Mouse (Mus musculus): ENCODE measurements around the gene Disp2. TPM values are rescaled to one million over a fixed set of nuclear protein-coding genes. Genes with fewer than 3 reads are reported as not detected.

Disp2 gene
- polyA plus RNA-seq, 1 experiment from 2014 or later: 13.6 TPM

DNA sequence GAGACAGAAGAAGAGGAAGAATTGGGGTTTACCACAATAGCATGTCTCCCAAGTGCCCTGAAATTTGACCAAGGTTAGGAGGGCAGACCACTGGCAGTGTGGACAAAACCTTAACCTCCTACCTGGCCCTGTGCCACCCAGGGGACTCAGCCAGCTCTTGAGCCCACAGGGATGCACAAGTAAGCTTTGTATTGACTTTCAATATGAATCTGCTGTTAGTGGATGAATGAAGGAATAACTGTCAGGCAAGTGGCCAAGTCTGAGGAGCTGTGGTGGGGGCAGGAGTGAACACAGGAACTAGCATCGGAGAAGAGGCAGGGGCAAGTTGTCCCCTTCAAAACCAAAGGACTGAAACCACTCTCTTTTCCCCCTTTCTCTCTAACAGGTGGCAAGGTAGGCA lies 4.1 kb upstream of the Disp2 start:
- H3K9me3 ChIP-seq (replicated peaks): no peaks in the 10 kb centered on the region
- no peaks in the 10 kb centered on the region for H3K36me3 ChIP-seq (ENCODE audit: poor library complexity, severe bottlenecking)
- peaks cover 24% of the 10 kb centered on the region for H3K4me1 ChIP-seq
- H3K27me3 ChIP-seq: 0 out of 2 replicates have a peak, but pooled peaks cover 4% of the 10 kb centered on the region
- H3K9ac ChIP-seq: no peak overlapping the region
- WGBS: 53% methylated on average over 1 of the region's 1 CpGs
- peak overlapping the region; percentile 7 for H3K27ac ChIP-seq
- no peak for ATAC-seq
- H3K4me2 ChIP-seq: no peak overlapping the region
- H3K4me3 ChIP-seq: no peak overlapping the region

DNA sequence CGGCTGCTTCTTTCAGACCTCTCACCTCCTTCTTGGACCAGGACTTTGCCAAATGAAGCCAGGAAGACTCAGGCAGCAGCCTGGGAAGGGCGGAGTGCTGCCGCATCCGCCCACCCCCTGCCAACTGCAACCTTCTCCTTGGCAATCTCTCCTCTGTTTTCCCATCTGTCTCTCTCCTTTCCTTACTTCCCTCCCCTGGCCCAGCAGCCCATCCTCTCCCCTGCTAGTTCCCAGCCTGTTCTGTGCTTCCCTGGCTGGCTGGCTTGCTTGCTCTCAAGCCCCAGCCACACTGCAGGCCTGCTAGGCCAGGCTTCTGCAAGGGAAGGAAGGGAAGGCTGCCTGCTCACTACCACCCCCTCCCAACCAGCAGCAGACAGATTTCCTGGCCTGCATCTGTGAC lies 3.7 kb upstream of the Disp2 start:
- no peaks in the 10 kb centered on the region for H3K36me3 ChIP-seq (ENCODE audit: poor library complexity, severe bottlenecking)
- H3K4me3 ChIP-seq: no peak overlapping the region
- 0 out of 2 replicates have a peak, but pooled peaks cover 5% of the 10 kb centered on the region for H3K27me3 ChIP-seq
- peaks cover 29% of the 10 kb centered on the region for H3K4me1 ChIP-seq
- peak overlapping the region; percentile 30; the same call in 1 of the 2 replicates for H3K9ac ChIP-seq
- ATAC-seq: peak; percentile 46; the same call in 1 of the 2 replicates
- H3K9me3 ChIP-seq (replicated peaks): no peaks in the 10 kb centered on the region
- H3K4me2 ChIP-seq: no peak overlapping the region
- peak overlapping the region; percentile 76 for H3K27ac ChIP-seq
- 67% methylated on average over 3 of the region's 4 CpGs for WGBS

DNA sequence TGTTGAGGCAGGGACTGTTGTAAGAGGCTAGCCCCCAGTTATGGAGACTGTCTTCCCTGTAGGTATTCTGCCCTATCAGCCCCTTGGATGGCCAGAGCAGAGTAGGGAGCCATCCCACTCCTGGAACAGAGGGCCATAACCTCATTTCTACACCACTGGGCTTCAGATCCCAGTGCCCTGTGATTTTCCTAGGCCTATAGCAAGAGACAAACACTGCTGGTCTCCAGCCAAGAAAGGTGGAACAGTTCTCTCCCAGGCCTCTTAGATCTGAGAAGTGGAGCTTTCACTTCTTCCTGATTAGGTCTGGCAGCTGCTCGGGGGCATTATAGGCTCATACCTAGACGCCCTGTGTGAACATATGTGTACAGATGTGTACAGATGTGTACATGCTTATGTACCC lies 3.2 kb upstream of the Disp2 start:
- WGBS: 74% methylated on average over 2 of the region's 2 CpGs
- Histone ChIP-seq H3K4me1 (peaks cover 31% of the 10 kb centered on the region), H3K27me3 (0 out of 2 replicates have a peak, but pooled peaks cover 8% of the 10 kb centered on the region), H3K9me3 (replicated peaks) (no peaks in the 10 kb centered on the region), H3K4me2 (no peak overlapping the region), H3K4me3 (no peak overlapping the region), H3K36me3 (ENCODE audit: poor library complexity, severe bottlenecking) (no peaks in the 10 kb centered on the region), H3K27ac (peak overlapping the region; percentile 76), H3K9ac (peak overlapping the region; percentile 30; the same call in 1 of the 2 replicates)
- 0 out of 2 replicates have a peak, but pooled peaks have one; percentile 4 for ATAC-seq

DNA sequence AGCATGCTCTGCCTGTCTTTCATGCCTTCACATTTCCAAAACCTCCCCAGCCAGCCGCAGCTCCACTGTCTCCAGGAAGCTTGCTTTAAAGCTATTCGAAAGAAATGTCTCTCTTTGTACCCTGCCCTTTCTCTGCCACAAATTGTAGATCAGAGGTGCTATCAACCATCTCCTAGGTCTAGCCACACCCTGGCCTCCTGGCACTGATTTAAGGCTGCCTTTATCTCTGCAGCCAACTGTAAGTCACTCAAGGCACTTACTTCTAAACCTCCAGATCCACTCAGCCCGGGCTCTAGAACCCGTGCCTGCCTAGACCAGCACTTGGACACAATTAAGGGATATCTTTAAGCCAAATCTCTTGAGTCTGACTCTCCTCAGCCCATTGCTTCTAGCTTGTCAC lies 1.1 kb upstream of the Disp2 start:
- H3K27ac ChIP-seq: no peak overlapping the region
- H3K4me3 ChIP-seq: no peak overlapping the region
- no peak for ATAC-seq
- no peaks in the 10 kb centered on the region for H3K9me3 ChIP-seq (replicated peaks)
- H3K36me3 ChIP-seq (ENCODE audit: poor library complexity, severe bottlenecking): no peaks in the 10 kb centered on the region
- H3K9ac ChIP-seq: no peak overlapping the region
- WGBS: 77% methylated on average over 4 of the region's 4 CpGs
- peaks cover 31% of the 10 kb centered on the region for H3K4me1 ChIP-seq
- H3K27me3 ChIP-seq: peaks cover 8% of the 10 kb centered on the region; the same call in 1 of the 2 replicates
- H3K4me2 ChIP-seq: no peak overlapping the region

DNA sequence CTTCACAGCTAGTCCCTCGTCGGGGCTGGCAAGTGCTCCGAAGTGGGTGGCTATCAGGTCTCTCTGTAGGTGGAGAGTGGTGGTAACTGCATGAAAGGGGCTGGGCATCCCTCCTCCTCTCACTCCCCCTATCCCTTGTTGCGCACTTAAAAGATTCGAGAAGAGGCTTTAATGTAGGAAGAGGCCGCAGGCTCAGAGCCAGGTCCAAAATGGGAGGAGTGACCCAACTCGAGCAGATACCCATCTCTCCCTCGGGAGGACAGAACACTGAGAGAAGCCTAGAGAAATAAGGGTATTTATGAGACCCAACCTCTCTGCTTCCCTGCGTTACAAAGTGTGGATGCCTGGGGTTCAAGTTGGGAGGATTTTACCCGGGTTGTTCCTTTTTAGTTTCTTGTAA lies 454 bp upstream of the Disp2 start:
- H3K9me3 ChIP-seq (replicated peaks): no peaks in the 10 kb centered on the region
- H3K27ac ChIP-seq: peak overlapping the region; percentile 44; the same call in 1 of the 2 replicates
- no peaks in the 10 kb centered on the region for H3K36me3 ChIP-seq (ENCODE audit: poor library complexity, severe bottlenecking)
- H3K27me3 ChIP-seq: peaks cover 8% of the 10 kb centered on the region; the same call in 1 of the 2 replicates
- peak; percentile 17 for ATAC-seq
- H3K9ac ChIP-seq: peak overlapping the region; percentile 66
- H3K4me3 ChIP-seq: peak overlapping the region; percentile 46
- peak overlapping the region; percentile 62 for H3K4me2 ChIP-seq
- H3K4me1 ChIP-seq: peaks cover 31% of the 10 kb centered on the region
- WGBS: 5% methylated on average over 10 of the region's 10 CpGs

DNA sequence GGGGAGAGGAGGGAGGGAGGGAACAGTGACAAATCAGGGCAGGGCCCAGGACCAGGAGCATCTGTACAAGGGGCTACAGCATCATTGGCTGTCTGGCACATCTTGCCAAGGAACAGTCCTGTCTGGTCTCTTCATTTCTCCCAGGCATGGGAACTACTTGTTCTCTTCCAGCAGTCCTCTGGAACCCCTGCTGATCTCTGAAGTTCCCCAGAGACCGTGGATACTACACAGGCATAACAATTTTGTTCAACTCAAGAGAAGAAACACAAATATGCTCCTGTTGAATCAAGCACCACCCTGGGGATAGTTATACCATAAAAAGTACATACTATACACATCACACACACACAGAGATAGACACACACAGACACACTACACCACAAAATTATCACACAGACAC lies 1.6 kb downstream of the Disp2 start:
- H3K27me3 ChIP-seq: peaks cover 12% of the 10 kb centered on the region; the same call in 1 of the 2 replicates
- 28% methylated on average over 1 of the region's 1 CpGs for WGBS
- H3K9ac ChIP-seq: no peak overlapping the region
- no peak overlapping the region for H3K4me3 ChIP-seq
- no peak for ATAC-seq
- no peaks in the 10 kb centered on the region for H3K9me3 ChIP-seq (replicated peaks)
- H3K36me3 ChIP-seq (ENCODE audit: poor library complexity, severe bottlenecking): peaks cover under 1% of the 10 kb centered on the region; the same call in 1 of the 2 replicates
- peak overlapping the region; percentile 62 for H3K4me2 ChIP-seq
- no peak overlapping the region for H3K27ac ChIP-seq
- H3K4me1 ChIP-seq: peaks cover 20% of the 10 kb centered on the region

DNA sequence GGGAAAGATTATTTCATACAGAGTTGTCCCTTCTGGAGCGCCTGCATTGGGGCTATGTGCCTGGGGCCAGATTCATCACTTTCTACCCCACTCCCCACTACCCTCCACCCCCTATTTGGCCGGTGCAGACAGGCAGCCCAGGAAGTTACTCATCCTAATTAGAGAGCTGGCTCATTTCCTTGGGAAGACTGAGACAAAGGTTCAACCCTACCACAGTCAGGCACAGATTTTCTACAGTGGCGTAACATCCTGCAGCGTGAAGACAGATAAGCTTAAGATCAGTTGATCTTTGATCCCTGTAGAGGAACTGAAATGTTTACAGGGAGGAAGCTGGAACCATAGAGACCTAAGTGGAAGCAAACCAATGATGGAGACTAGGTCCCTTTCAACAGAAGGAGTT lies 2.8 kb downstream of the Disp2 start:
- no peak overlapping the region for H3K9ac ChIP-seq
- peaks cover 13% of the 10 kb centered on the region; the same call in 1 of the 2 replicates for H3K36me3 ChIP-seq (ENCODE audit: poor library complexity, severe bottlenecking)
- no peaks in the 10 kb centered on the region for H3K9me3 ChIP-seq (replicated peaks)
- no peak overlapping the region for H3K27ac ChIP-seq
- no peak overlapping the region for H3K4me3 ChIP-seq
- 69% methylated on average over 4 of the region's 4 CpGs for WGBS
- no peak for ATAC-seq
- no peak overlapping the region for H3K4me2 ChIP-seq
- peaks cover 10% of the 10 kb centered on the region; the same call in 1 of the 2 replicates for H3K27me3 ChIP-seq
- H3K4me1 ChIP-seq: peaks cover 18% of the 10 kb centered on the region

DNA sequence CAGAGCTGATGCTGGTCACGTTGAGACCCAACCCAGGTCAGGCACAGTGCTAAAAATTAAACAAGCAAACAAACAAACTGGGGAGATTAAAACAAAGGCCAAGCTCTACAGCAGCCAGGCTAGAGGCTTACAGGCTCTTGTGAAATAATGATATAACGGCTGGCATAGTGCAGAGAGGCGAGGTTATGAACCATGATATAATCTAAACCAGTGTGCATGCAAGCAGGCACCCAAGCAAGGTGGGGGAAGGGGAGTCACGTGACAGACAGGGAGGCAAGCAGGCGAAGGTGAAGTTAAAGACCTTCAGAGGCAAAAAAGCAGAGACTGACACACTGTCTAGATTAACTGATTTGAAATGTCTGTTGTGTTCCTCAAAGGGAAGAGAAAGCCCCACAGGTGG lies 3.6 kb downstream of the Disp2 start:
- Histone ChIP-seq H3K27ac (no peak overlapping the region), H3K4me2 (no peak overlapping the region), H3K4me3 (no peak overlapping the region), H3K9ac (no peak overlapping the region), H3K4me1 (peaks cover 18% of the 10 kb centered on the region), H3K9me3 (replicated peaks) (no peaks in the 10 kb centered on the region), H3K36me3 (ENCODE audit: poor library complexity, severe bottlenecking) (peaks cover 20% of the 10 kb centered on the region; the same call in 1 of the 2 replicates), H3K27me3 (peaks cover 8% of the 10 kb centered on the region; the same call in 1 of the 2 replicates)
- no peak for ATAC-seq
- 71% methylated on average over 5 of the region's 5 CpGs for WGBS

DNA sequence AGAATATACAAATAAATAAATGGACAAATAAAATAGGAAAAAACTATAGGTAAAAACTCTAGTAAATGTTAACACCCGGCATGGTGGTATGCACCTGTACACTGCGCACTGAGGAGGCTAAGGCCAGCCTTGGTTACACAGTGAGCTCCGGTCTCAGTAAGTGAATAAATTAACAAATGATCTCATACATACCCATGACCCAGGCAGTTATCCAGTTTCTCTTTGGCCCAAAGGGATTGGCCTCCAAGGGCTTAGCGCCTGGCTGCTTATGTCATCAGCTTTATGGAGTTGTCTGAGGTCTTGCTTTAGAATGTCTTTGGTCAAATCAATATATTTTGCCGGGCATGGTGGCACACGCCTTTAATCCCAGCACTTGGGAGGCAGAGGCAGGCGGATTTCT lies 4.1 kb downstream of the Disp2 start:
- H3K9ac ChIP-seq: no peak overlapping the region
- peaks cover 18% of the 10 kb centered on the region for H3K4me1 ChIP-seq
- WGBS: 89% methylated on average over 7 of the region's 7 CpGs
- H3K4me2 ChIP-seq: no peak overlapping the region
- peaks cover 8% of the 10 kb centered on the region; the same call in 1 of the 2 replicates for H3K27me3 ChIP-seq
- H3K36me3 ChIP-seq (ENCODE audit: poor library complexity, severe bottlenecking): peaks cover 21% of the 10 kb centered on the region; the same call in 1 of the 2 replicates
- ATAC-seq: no peak
- no peaks in the 10 kb centered on the region for H3K9me3 ChIP-seq (replicated peaks)
- H3K4me3 ChIP-seq: no peak overlapping the region
- H3K27ac ChIP-seq: no peak overlapping the region

DNA sequence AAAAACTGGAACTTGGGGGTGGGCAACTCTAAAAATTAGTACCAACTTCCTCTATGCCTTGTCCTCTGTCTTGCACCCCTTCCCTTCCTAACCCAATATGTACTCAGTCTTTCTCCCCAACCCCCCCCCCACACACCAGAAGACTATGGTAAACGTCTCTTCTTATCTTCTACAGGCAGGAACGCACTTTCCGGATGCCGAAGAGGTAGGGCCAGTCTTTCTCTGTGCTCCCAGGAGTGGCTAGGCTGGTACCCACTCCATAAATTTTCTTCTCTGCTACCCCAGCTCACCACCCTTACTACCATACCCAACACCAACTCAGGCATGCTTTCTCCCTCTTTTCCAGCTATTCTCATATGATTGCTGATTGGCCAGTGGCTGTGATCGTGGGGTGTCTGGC lies 7.0 kb downstream of the Disp2 start:
- Histone ChIP-seq H3K9ac (no peak overlapping the region), H3K27ac (no peak overlapping the region), H3K27me3 (peaks cover 3% of the 10 kb centered on the region; the same call in 1 of the 2 replicates), H3K4me1 (peaks cover 21% of the 10 kb centered on the region), H3K4me3 (no peak overlapping the region), H3K36me3 (ENCODE audit: poor library complexity, severe bottlenecking) (peaks cover 32% of the 10 kb centered on the region), H3K4me2 (no peak overlapping the region), H3K9me3 (replicated peaks) (no peaks in the 10 kb centered on the region)
- WGBS: 89% methylated on average over 5 of the region's 5 CpGs
- no peak for ATAC-seq

DNA sequence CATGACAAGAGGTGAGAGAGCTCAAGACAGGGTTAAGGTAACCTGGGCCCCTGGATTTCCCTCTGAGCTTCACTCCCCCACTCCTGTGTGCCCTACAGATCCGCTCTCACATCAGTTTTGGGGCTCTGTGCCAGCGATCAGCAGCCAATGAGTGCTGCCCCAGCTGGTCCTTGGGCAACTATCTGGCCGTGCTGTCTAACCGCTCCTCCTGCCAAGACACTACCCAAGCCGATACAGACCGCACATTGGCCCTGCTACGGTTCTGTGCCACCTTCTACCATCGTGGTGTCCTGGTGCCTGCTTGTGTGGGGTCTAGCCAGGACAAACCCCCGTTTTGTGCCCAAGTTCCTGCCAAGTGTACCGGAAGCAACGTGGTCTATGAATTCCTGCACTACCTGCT lies 10.0 kb downstream of the Disp2 start:
- H3K9me3 ChIP-seq (replicated peaks): no peaks in the 10 kb centered on the region
- peaks cover 21% of the 10 kb centered on the region for H3K4me1 ChIP-seq
- peaks cover 36% of the 10 kb centered on the region for H3K36me3 ChIP-seq (ENCODE audit: poor library complexity, severe bottlenecking)
- H3K27ac ChIP-seq: no peak overlapping the region
- WGBS: 83% methylated on average over 11 of the region's 11 CpGs
- ATAC-seq: peak; percentile 34; the same call in 1 of the 2 replicates
- no peak overlapping the region for H3K4me3 ChIP-seq
- peaks cover under 1% of the 10 kb centered on the region; the same call in 1 of the 2 replicates for H3K27me3 ChIP-seq
- H3K9ac ChIP-seq: no peak overlapping the region
- no peak overlapping the region for H3K4me2 ChIP-seq

DNA sequence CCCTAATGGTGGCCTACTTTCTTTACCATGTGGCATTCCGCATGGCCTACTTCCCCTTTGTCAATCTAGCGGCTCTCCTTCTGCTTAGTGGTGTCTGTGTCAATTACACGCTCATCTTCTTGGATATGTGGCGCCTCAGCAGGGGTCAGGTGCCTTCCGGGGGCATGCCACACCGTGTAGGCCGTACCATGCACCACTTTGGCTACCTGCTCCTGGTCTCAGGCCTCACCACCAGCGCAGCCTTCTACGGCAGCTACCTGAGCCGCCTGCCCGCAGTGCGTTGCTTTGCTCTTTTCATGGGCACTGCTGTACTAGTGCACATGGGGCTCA lies 10.7 kb downstream of the Disp2 start:
- Histone ChIP-seq H3K9me3 (replicated peaks) (no peaks in the 10 kb centered on the region), H3K27ac (no peak overlapping the region), H3K4me3 (peak overlapping the region; percentile 6; the same call in 1 of the 2 replicates), H3K4me2 (peak overlapping the region; percentile 45), H3K4me1 (peaks cover 21% of the 10 kb centered on the region), H3K27me3 (no peaks in the 10 kb centered on the region), H3K36me3 (ENCODE audit: poor library complexity, severe bottlenecking) (peaks cover 36% of the 10 kb centered on the region), H3K9ac (0 out of 2 replicates have a peak overlapping the region, but pooled peaks have one; percentile 5)
- 52% methylated on average over 12 of the region's 12 CpGs for WGBS
- no peak; the same call in 1 of the 2 replicates for ATAC-seq
